Mouse (Mus musculus) MEL (cell line): ENCODE measurements at regions not wholly inside any gene's neighbourhood (a gene's known extent, or its start where the extent isn't known, plus 50 kb on each side); places are given as distances from the start of the nearest gene placed in this dataset.

Source experiments
- CTCF ChIP-seq, 3 experiments: IDR thresholded peaks in 2 of 3; conservative IDR thresholded peaks in 1 of 3; 2 replicates each; pipeline ENCODE4 v1.5.1; 2011 to 2012; ENCODE audit warnings: low read length in 3 of 3, low read depth in 2 of 3, mild to moderate bottlenecking in 2 of 3, improper control_type of control experiment in 1 of 3, inconsistent platforms in 1 of 3, mixed read lengths in 1 of 3, moderate library complexity in 1 of 3; ENCODE audit not compliant: control insufficient read depth in 1 of 3, insufficient read depth in 1 of 3, poor library complexity in 1 of 3, severe bottlenecking in 1 of 3
- EP300 ChIP-seq, 2 experiments: IDR thresholded peaks; 2 replicates each; pipeline ENCODE4 v1.6.1; 2011; ENCODE audit warnings: improper control_type of control experiment in 2 of 2, low read length in 2 of 2, low read depth in 1 of 2, mild to moderate bottlenecking in 1 of 2
- MEF2A ChIP-seq: IDR thresholded peaks from 2 replicates; pipeline ENCODE4 v1.6.1; 2014; ENCODE audit warnings: low read depth, mild to moderate bottlenecking, inconsistent platforms, low read length, improper control_type of control experiment; ENCODE audit not compliant: poor library complexity, insufficient replicate concordance, severe bottlenecking; ENCODE audit errors: extremely low read depth
- POLR2A ChIP-seq, 2 experiments: IDR thresholded peaks; 2 replicates each; pipeline ENCODE4 v1.6.1; 2011 to 2012; ENCODE audit warnings: low read length in 2 of 2, mild to moderate bottlenecking in 2 of 2, control low read depth in 1 of 2, improper control_type of control experiment in 1 of 2, low read depth in 1 of 2, moderate library complexity in 1 of 2; ENCODE audit not compliant: control insufficient read depth in 1 of 2, insufficient read depth in 1 of 2, poor library complexity in 1 of 2
- UBTF ChIP-seq: IDR thresholded peaks from 2 replicates; pipeline ENCODE4 v1.6.1; 2012; ENCODE audit warnings: low read depth, mild to moderate bottlenecking, inconsistent platforms, low read length, improper control_type of control experiment, moderate library complexity, borderline replicate concordance; ENCODE audit not compliant: insufficient read depth
- ZMIZ1 ChIP-seq: IDR thresholded peaks from 2 replicates; pipeline ENCODE4 v1.6.1; 2012; ENCODE audit warnings: low read depth, mild to moderate bottlenecking, inconsistent platforms, low read length, improper control_type of control experiment, moderate library complexity

GRCm38 (mm10) chr10:17075147-17075546, 647.9 kb upstream of the Cited2 start:
- TF ChIP-seq UBTF: no peak
- no peak for TF ChIP-seq POLR2A (IDR thresholded peaks at IDR 0.05; ENCODE audit: control insufficient read depth in 1 of 2, insufficient read depth in 1 of 2, low read depth in 1 of 2, low read length in 2 of 2, poor library complexity in 1 of 2)
- no peak for TF ChIP-seq CTCF (IDR thresholded peaks at IDR 0.05 in 2 of 3, conservative IDR thresholded peaks at IDR 0.05 in 1 of 3; ENCODE audit: control insufficient read depth in 1 of 3, insufficient read depth in 1 of 3, low read depth in 2 of 3, low read length in 3 of 3, poor library complexity in 1 of 3, severe bottlenecking in 1 of 3)
- no peak for TF ChIP-seq MEF2A
- no peak for TF ChIP-seq EP300 (IDR thresholded peaks at IDR 0.05; ENCODE audit: low read depth in 1 of 2, low read length in 2 of 2)
- TF ChIP-seq ZMIZ1: no peak
